Mouse (Mus musculus): ENCODE data around the gene Otud4.
"Not testable (repeated sequence)": the region's sequence is repeated elsewhere in the genome, so short reads cannot be mapped to it uniquely, and the experiment has no call there.

The Otud4 gene

DNA sequence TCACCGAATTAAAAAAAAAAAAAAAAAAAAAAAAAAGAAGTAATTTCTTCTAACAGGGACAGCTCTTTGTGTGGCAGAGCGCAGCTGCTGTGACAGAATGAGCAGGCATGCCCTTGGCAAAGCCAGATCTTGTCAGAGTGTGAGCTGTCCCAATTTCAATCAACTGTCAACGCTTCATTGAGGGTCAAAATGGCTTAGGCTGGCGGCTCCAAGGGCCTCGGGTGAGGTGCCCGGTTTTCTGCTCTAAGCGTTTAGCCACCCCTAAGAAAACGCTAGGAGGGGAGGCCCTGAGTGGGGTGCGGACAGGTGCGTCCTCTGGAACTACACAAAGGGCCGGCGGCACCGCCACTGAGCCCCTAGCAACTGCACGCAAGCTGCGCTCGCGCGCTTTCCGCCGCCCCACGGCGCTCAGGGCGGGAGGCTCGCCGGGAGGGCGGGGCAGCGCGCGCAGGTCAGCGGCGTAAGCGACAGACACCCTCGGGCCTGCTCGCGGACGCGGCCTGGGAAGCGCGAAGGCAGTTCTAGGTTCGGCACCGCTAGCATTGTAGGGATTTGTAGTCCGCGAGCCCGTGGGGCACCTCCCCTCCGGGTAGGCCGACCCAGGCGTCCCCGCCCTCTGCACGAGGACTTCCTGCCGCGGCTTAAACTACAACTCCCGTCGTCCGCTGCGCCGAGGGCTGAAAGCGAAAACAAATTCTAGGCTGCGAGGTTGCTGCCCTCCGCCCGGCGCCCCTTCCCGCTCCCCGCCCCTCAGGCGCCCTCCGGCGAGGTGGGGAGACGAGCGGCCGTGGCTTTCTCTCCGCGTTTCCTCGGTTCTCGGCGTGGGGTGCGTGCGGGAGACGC lies 490 bp upstream of the Otud4 start:
- DNase-seq = peak; percentile 98

DNA sequence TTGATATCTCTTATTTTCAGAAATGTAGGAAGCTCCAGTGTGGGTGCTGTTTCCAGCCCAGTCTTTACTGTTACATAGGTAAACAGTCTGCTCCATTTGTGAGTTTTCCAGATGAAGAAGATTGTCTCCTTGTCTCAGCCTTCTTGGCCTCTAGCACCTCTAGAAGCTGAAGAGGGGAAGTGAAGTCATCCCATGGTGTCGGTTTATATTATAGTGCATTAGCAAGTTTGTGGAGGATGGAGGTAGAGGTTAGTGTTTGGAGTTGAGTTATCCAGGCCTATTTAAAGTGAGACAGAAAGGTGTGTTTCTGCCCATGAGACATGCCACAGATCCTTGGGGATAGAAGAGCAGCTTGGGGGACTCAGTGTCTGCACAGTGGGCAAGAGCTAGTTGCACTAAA lies 1.7 kb downstream of the Otud4 start:
- DNase-seq = no peak

DNA sequence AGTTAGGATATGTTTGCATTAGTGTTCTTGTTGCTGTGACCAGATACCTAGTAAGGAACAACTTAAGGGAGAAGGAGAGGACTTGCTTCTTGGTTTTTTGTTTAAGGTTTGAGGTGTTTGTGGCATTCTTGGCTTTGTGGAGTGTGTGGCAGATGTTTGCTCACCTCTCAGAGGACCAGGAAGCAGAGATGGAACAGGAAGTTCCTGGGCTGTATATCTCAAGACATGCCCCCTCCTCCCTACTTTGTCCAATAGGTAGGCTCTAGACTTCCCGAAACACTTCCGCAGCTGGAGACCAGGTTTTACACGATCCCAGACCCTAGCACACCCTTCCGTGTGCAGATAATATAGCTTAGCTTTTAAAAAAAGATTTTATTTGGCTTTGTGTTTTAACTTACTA lies 10.2 kb downstream of the Otud4 start:
- DNase-seq = no peak

DNA sequence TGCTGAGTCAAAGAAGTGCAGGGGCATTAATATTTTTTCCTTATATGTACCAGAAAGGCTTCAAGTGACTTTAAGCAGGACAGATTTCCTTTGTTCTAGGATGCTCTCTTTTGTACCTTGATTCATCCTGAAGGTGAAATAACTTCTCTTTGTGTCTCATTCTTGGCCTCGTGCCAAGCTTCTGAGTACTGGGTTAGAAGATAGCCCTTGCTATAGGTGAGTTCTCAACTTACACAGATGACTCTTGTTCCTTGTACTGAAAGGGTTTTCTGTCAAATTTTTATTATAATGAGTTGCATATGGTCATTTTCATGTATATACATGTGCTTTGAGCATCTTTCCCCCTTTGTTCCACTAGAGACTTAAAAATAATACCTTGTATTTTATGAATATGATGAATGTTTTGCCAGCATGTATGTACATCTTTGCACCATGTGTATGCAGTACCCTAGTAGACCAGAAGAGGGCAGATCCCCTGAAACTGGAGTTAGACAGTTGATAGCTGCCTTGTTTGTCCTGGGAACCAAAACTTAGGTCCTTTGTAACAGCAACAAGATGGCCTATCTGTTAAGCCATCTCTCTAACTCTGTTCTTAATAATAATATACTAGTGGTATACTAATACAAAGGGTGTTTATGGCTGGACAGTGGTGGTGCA lies 10.9 kb downstream of the Otud4 start:
- DNase-seq = peak; percentile 64

DNA sequence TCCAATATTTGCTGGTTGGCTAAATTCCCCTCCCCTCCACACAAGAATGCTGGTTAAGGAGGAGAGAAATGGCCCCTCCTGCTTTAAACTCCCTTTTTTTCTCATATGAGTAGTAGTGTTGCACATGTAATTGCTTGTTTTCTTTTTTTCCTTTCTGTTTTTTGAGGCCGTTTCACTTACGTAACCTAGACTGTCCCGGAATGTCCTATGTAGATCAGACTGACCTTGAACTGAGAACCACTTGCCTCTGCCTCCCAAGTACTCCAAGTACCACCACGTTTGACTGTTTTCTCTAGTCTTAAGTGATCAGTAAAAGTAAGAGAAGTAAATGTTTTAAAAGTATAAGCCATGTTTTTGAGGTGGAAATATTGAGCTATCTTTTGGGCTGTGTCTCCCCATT lies 14.3 kb downstream of the Otud4 start:
- no peak for DNase-seq

DNA sequence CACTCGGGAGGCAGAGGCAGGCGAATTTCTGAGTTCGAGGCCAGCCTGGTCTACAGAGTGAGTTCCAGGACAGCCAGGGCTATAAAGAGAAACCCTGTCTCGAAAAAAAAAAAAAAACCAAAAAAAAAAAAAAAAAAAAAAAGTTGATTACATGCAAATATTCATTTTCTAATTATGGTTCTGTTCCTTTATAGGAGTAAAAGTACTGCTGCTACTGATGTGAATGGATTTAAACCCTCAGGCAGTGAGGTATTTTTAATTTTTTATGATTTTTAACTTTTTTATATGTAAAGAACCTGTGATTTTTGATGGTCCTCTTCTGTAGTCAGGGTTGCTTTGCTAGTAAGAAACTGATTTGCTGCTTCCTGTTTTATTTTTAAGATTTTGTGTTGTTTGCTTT lies 19.3 kb downstream of the Otud4 start:
- not testable (repeated sequence) for DNase-seq

DNA sequence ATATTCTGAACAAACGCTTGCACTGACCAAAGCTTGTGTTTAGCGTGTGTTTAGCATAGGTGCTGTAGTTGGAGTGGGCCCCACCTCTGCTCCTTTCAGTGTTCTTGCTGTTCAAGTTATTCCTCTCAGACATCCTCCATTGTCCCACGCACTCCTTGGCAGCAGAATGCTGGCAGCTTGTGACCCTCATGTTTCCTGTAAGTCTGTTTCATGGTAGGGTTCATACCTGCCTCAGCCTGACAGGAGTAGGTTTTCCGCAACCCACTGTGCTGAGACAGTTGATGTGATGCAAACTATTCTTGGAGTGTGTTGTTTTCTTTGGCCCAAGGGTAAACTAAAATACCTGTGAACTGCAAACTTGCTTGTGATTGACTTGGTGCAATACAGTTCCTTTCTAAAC lies 37.0 kb downstream of the Otud4 start:
- no peak for DNase-seq

DNA sequence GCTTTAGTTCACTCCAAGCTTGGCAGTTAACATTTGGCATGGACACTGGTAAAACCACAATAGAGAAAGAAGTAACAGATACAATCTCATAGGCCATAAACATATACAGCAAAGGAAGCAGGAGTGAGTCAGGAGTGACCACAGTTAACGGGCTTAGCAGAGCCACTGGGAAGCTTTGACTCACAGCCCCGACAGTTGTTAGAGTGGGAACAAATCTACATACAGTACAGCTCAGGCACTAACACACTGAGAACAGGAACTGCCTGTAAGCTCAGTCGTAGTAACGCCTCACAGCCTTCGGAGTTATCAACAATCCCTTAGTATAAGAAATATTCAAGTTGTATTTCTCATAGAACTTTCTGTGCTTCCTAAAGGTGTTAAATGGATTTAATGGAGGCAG lies 39.6 kb downstream of the Otud4 start:
- DNase-seq = no peak

DNA sequence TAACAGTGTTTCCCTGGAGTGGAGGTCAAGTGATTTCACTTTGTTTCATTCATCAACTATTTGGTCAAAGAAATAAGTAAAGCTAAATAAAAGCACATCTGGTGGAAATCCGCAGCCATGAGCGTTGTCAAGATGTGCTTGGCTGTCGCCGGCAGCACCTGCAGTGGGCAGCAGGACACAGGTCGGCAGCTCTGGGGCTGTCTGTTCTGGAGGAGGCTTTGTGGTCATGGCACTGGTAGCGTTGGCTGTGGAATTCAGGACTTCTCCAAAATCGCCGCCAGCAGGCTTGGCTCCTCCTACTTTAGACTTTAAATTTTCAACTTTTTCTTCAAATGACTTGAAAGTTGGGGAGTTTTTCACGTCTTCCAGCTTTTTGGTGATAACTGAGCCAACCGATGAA lies 40.7 kb downstream of the Otud4 start:
- not testable (repeated sequence) for DNase-seq

DNA sequence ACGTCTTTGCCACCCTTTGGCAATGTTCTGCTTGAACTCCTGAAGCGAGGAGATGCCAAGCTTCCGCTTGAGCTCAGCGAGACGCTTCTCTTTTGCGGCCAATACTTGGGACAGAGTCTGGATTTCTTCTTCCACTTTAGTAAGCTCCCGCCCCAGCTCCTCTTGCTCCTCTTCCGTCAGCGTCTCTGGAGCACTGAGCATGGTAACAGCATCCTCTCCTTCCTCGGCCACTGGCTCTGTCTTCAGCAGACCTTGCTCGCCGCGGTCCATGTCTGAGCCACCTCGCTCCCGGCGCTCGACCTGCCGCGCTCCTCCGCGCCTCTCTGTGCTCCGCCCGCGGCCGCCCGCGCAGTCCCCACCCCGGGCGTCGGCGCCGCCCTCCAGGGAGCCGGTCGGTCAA lies 41.1 kb downstream of the Otud4 start:
- peak; percentile 18 for DNase-seq

DNA sequence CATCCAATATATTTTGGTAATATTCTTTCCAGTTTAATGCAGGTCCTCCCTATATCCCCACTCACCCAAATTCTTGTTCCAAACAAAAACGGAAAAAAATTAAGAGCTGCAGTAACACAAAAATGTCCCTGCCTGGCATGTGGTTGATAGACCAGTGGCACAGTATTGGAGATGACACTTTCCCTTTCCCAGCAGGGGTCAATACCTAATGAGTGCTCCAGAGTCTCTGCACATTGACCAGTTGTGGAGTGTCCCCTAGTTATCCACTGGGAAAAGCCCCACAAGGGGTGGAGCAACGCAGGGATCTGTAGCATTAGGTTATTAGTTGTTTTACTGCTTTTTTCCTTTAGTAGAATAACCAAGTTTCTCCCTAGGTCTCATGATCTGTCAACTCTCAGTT lies 41.5 kb downstream of the Otud4 start:
- no peak for DNase-seq

DNA sequence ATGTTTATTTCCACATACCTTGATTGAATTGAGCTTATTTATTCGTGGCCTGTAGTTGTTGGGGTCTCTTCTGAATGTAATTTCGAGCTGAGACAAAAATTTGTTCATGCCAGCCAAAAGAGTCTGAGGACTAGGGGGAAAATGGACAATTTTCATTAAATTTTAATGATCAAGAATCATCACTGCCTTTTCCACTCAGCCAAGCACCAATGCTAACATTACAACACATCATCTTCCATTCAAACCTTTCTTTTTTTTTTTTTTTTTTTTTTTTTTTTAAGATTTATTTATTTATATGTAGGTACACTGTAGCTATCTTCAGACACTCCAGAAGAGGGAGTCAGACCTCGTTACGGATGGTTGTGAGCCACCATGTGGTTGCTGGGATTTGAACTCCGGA lies 46.5 kb downstream of the Otud4 start:
- not testable (repeated sequence) for DNase-seq

DNA sequence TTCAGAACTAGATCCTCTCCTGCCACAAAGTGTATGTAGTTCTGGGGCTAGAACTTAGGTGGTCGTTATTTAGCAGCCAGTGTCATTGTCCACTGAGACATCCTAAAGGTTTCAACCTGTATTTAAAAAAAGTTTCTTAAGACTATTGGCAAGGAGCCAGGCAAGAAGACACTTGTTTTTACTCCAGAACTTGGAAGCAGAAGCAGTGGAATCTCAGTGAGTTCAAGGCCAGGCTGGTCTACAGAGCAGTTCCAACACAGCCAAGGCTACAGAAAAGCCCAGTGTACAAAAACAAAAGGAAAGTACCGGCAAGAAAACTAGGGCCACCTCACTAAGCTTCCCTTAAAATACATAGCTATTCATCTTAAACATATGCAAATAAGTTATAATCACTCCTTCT lies 53.1 kb downstream of the Otud4 start:
- DNase-seq = no peak

DNA sequence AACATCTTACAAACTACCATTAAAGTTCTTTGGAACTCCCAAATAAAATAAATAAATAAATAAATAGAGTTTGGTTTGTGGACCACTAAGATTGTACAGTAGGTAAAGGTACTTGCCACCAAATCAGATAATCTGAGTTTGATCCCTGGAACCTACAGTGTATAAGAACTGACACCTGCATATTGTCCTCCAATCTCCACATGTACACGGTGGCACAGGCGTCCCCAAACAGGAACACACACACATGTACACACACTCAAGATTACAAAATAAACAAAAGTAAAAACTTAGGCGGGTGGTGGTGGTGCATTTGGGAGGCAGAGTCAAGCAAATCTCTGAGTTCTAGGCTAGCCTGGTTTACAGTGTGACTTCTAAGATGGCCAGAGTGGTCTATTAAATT lies 67.3 kb downstream of the Otud4 start:
- no peak for DNase-seq

DNA sequence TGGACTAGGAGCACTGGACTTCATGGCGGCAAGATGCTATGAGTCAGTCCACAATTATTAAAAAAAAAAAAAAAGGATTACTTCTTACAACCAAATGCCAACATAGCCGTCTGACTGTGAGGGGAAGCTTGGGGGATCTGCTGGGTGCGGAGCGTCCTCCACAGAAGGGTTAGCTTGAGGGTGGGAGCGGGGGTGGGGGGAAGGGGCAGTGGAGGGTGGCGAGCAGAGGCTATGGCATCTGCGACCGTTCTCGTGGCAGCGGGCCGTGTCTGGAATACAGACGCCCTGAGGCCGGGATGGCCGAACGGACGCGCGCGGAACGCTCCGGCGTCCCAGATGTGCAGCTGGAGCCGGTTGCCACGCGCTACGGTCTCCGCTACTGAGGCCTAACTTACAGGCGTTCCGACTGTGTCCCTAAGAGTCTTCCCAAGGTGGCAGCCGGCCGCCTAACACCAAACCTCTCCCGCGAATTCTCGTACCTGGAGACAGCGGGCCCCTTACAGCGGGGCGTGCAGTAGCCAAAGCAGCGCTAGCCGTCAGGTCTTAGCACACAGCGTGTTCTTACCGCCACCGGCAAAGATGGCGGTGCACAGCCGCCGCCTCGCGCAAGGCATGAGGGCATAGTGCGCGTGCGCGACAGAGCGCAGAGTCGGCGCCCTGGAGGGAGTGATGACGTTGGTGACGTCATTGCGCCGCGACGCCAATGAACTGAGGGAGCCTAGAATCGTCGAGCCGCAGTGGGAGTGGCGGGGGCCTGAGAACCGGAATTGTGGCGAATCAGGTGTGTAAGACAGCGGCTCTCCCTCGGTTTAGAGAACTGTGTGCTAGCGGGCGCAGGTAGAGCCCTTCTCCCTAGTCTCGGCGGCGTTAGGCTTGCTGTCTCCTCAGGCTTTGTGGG lies 71.9 kb downstream of the Otud4 start, which contains the start of the genes Abce1 and Anapc10:
Abce1 (minus strand) TSS at position 677 of the 898 bp plus-strand sequence.
Anapc10 (plus strand) TSS at position 757 of the 898 bp plus-strand sequence.
- peak; percentile 99 for DNase-seq

DNA sequence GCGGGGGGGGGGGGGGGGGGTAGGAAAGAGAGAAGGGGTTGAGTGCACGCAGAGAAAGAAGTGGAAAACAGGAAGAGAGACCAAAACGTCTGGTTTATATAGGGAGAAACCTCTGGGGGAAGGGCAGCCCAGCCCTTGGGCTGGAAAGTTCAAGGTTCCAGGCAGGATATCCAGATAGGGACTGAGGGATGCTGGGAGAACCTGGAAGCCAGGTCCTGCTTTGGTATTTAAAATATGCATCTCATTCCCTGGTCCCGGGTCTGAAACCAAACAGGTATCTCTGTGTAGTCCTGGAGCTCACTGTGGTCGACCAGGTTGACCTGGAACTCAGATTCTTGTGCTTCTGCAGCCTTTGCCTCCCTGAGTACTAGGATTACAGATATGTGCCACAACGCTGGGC lies 73.3 kb downstream of the Otud4 start:
- no peak for DNase-seq

DNA sequence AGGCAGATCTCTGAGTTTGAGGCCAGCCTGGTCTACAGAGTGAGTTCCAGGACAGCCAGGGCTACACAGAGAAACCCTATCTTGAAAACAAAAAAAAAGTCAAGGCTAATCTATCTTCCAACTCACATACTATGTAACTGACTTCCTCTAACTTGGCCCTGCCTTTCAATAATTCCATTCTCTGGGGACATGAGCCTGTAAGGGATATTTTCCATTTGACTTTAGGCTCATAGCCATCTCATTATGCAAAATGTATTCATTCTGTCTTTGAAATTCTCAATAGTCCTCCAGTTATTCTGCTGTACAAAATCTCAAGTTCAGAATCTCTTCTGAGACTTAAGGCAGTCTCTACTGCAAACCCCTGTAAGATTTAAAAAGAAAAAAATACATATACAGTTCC lies 82.1 kb downstream of the Otud4 start:
- DNase-seq = no peak

DNA sequence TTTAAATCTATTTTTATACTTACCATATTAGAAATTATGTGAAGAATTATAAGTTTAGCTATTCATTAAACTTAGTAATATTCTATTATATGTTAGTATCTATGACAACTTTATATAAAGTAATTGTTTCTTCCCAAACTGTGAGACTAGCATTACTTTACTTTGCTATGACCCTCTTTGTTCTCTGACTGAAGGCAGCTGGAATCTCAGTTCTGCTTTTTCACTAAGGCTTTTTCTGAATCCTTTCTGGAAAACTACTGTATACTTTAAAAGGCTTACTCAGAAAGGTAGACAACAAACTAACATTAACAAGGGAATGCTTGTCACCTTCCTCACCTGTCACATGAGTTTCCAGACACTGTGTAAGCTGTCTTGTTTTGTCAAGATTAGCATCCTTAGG lies 83.9 kb downstream of the Otud4 start:
- DNase-seq = no peak

DNA sequence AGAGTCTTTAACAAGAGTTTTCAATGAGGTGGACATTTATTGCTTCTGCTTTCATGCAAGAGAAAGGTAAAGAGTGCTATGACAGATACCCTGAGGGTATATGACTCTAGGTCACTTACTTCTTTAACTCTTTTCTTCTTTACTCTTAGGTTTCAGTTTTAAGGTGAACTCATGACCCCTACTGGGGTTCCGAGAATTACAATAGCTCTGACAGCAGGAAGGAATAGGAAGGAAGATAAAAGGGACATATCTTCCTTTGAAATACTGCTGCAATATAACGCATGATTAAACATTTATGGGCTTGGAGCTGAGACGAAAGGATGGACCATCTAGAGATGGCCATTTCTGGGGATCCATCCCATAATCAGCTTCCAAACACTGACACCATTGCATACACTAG lies 85.2 kb downstream of the Otud4 start:
- peak; percentile 30 for DNase-seq
